Mouse (Mus musculus): ENCODE measurements at regions not wholly inside any gene's neighbourhood (a gene's known extent, or its start where the extent isn't known, plus 50 kb on each side); places are given as distances from the start of the nearest gene placed in this dataset.

DNA sequence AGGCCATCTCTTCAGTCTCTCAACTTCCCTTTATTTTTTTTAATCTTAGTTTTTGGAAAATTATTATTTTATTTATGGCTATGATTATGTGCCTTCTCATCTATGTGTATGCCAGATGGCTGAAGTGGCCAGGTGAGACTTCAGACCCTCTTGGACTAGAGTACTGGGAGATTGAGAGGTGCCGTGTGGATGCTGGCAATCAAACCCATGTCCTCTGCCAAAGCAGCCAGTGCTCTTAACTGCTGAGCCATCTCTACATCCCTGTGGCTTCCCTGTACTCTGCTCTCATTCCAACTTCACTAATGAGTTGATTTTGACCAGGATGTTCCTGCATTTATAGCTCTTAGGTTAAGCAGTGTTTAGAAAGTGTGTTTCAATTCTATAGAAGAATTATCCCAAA is 393.4 kb downstream of the Dcdc2c start:
- Histone ChIP-seq H3K4me2 (replicated peaks; ENCODE audit: low read depth) (no peak overlapping the region), H3K4me1 (replicated peaks; ENCODE audit: control insufficient read depth, insufficient read depth, low read length) (no peaks in the 10 kb centered on the region), H3K9me3 (ENCODE audit: control insufficient read depth) (no peaks in the 10 kb centered on the region), H3K27me3 (replicated peaks; ENCODE audit: control insufficient read depth, insufficient read depth, low read length) (no peaks in the 10 kb centered on the region), H3K4me3 (ENCODE audit: low read depth, low read length) (no peak overlapping the region), H3K36me3 (ENCODE audit: control insufficient read depth, insufficient read depth) (no peaks in the 10 kb centered on the region), H3K9ac (ENCODE audit: low read depth, low read length) (no peak overlapping the region), H3K27ac (ENCODE audit: low read depth, low read length) (no peak overlapping the region)
- TF ChIP-seq CTCF (IDR thresholded peaks at IDR 0.05; ENCODE audit: low read depth): no peak
- no peak for ATAC-seq
- 67% methylated on average over 1 of the region's 1 CpGs for WGBS

GRCm38 (mm10) chr12:28150759-28151158 is 401.4 kb downstream of the Dcdc2c start:
- no peak for ATAC-seq
- H3K4me2 ChIP-seq (replicated peaks; ENCODE audit: low read depth): no peak overlapping the region
- no peaks in the 10 kb centered on the region for H3K36me3 ChIP-seq (ENCODE audit: control insufficient read depth, insufficient read depth)
- H3K4me1 ChIP-seq (replicated peaks; ENCODE audit: control insufficient read depth, insufficient read depth, low read length): no peaks in the 10 kb centered on the region
- no peak overlapping the region for H3K9ac ChIP-seq (ENCODE audit: low read depth, low read length)
- H3K27me3 ChIP-seq (replicated peaks; ENCODE audit: control insufficient read depth, insufficient read depth, low read length): no peaks in the 10 kb centered on the region
- no peaks in the 10 kb centered on the region for H3K9me3 ChIP-seq (ENCODE audit: control insufficient read depth)
- no peak for TF ChIP-seq CTCF (IDR thresholded peaks at IDR 0.05; ENCODE audit: low read depth)
- no peak overlapping the region for H3K4me3 ChIP-seq (ENCODE audit: low read depth, low read length)
- H3K27ac ChIP-seq (ENCODE audit: low read depth, low read length): no peak overlapping the region
- WGBS: 76% methylated on average over 4 of the region's 4 CpGs

DNA sequence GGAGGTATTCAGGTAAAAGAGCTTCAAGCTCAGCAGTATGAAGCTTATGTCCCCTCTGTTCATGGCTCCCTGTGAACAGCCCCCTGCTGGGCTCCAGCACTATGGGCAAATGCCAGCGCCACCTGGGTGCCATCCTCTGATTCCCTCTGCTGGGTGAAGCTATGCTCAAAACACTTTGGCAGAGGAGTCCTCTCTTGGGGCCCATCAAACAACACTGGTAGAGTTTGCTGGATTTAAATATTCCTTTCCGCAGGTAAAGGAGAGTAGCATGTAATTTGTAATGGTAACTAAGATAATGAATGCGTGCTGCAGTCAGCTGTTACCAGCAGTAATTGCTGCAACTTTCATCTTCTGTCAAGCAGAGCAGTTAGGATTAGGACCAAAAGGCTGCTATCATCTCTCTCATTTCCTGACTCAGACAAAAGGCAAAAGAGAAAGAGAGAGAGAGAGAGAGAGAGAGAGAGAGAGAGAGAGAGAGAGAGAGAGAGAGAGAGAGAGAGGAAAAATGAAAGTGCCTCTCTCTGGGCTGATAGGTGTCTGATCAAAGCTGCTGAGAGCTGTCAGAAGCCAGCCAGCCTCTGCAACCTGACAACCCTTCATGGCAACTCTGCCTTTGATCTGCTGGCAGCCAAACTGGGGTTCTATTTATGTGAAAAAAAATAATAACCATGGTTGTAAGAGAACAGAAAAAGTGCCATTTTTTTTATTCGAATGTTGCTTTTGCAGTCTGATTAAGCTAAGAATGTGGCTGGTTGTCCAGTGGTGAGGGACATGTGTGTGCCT is 416.2 kb downstream of the Dcdc2c start:
- no peaks in the 10 kb centered on the region for H3K27me3 ChIP-seq (replicated peaks; ENCODE audit: control insufficient read depth, insufficient read depth, low read length)
- no peaks in the 10 kb centered on the region for H3K9me3 ChIP-seq (ENCODE audit: control insufficient read depth)
- no peak overlapping the region for H3K4me3 ChIP-seq (ENCODE audit: low read depth, low read length)
- H3K36me3 ChIP-seq (ENCODE audit: control insufficient read depth, insufficient read depth): no peaks in the 10 kb centered on the region
- H3K9ac ChIP-seq (ENCODE audit: low read depth, low read length): no peak overlapping the region
- no peaks in the 10 kb centered on the region for H3K4me1 ChIP-seq (replicated peaks; ENCODE audit: control insufficient read depth, insufficient read depth, low read length)
- H3K27ac ChIP-seq (ENCODE audit: low read depth, low read length): no peak overlapping the region
- no peak for TF ChIP-seq CTCF (IDR thresholded peaks at IDR 0.05; ENCODE audit: low read depth)
- no peak overlapping the region for H3K4me2 ChIP-seq (replicated peaks; ENCODE audit: low read depth)
- 75% methylated on average over 4 of the region's 4 CpGs for WGBS
- no peak for ATAC-seq

- Histone ChIP-seq H3K4me2 (replicated peaks; ENCODE audit: low read depth) (no peak overlapping the region), H3K27me3 (replicated peaks; ENCODE audit: control insufficient read depth, insufficient read depth, low read length) (no peaks in the 10 kb centered on the region), H3K9ac (ENCODE audit: low read depth, low read length) (no peak overlapping the region), H3K4me3 (ENCODE audit: low read depth, low read length) (no peak overlapping the region), H3K4me1 (replicated peaks; ENCODE audit: control insufficient read depth, insufficient read depth, low read length) (no peaks in the 10 kb centered on the region), H3K27ac (ENCODE audit: low read depth, low read length) (no peak overlapping the region), H3K36me3 (ENCODE audit: control insufficient read depth, insufficient read depth) (no peaks in the 10 kb centered on the region), H3K9me3 (ENCODE audit: control insufficient read depth) (no peaks in the 10 kb centered on the region)
- no peak for ATAC-seq
- WGBS: 50% methylated on average over 9 of the region's 9 CpGs
- no peak for TF ChIP-seq CTCF (IDR thresholded peaks at IDR 0.05; ENCODE audit: low read depth)
Measured at GRCm38 (mm10) chr12:28122766-28123165, 429.4 kb downstream of the Dcdc2c start.

GRCm38 (mm10) chr12:28120106-28120505 is 432.1 kb downstream of the Dcdc2c start:
- H3K9ac ChIP-seq (ENCODE audit: low read depth, low read length): no peak overlapping the region
- H3K4me1 ChIP-seq (replicated peaks; ENCODE audit: control insufficient read depth, insufficient read depth, low read length): no peaks in the 10 kb centered on the region
- no peak overlapping the region for H3K4me2 ChIP-seq (replicated peaks; ENCODE audit: low read depth)
- TF ChIP-seq CTCF (IDR thresholded peaks at IDR 0.05; ENCODE audit: low read depth): peak; percentile 26; the same call in 1 of the 2 replicates
- 52% methylated on average over 3 of the region's 3 CpGs for WGBS
- H3K9me3 ChIP-seq (ENCODE audit: control insufficient read depth): no peaks in the 10 kb centered on the region
- no peak for ATAC-seq
- no peak overlapping the region for H3K4me3 ChIP-seq (ENCODE audit: low read depth, low read length)
- no peaks in the 10 kb centered on the region for H3K27me3 ChIP-seq (replicated peaks; ENCODE audit: control insufficient read depth, insufficient read depth, low read length)
- H3K36me3 ChIP-seq (ENCODE audit: control insufficient read depth, insufficient read depth): no peaks in the 10 kb centered on the region
- no peak overlapping the region for H3K27ac ChIP-seq (ENCODE audit: low read depth, low read length)

- ATAC-seq: no peak
- no peak overlapping the region for H3K4me2 ChIP-seq (replicated peaks; ENCODE audit: low read depth)
- no peak overlapping the region for H3K27ac ChIP-seq (ENCODE audit: low read depth, low read length)
- WGBS: 69% methylated on average over 6 of the region's 6 CpGs
- H3K4me1 ChIP-seq (replicated peaks; ENCODE audit: control insufficient read depth, insufficient read depth, low read length): no peaks in the 10 kb centered on the region
- H3K4me3 ChIP-seq (ENCODE audit: low read depth, low read length): no peak overlapping the region
- H3K27me3 ChIP-seq (replicated peaks; ENCODE audit: control insufficient read depth, insufficient read depth, low read length): no peaks in the 10 kb centered on the region
- H3K9ac ChIP-seq (ENCODE audit: low read depth, low read length): no peak overlapping the region
- H3K9me3 ChIP-seq (ENCODE audit: control insufficient read depth): no peaks in the 10 kb centered on the region
- no peak for TF ChIP-seq CTCF (IDR thresholded peaks at IDR 0.05; ENCODE audit: low read depth)
- no peaks in the 10 kb centered on the region for H3K36me3 ChIP-seq (ENCODE audit: control insufficient read depth, insufficient read depth)
Measured at GRCm38 (mm10) chr12:28090673-28091072, 461.5 kb downstream of the Dcdc2c start.

All from intestine, postnatal 0 days (tissue).